Comparison of ENCODE assay signal across 7 mouse cellular contexts in the genomic region with DNA sequence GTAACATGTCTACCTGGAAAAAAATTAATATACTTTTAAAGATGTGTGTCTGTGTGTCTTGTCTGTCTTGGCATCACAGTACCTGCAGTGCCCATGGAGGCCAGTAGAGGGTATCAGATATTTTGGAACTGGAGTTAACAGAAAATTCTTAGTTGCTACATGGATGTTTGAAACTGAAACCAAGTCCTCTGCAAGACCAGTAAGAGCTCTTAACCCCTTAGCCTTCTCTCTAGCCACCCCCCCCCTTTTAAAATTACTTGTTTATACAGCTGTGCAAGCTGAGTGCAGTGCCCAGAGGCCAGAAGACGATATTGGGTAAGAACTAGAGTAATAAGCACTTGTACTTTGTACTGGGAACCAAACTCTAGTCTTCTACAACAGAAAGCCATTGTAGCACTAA. TPM values are rescaled to one million over a fixed set of nuclear protein-coding genes. Genes with fewer than 3 reads are reported as not detected.
DNase-seq lines count a peak whose midpoint lies in the region; ATAC-seq and TF ChIP-seq lines count a peak whose summit lies in the region.

No protein-coding gene starts in this region.

- H3K27ac ChIP-seq in kidney, postnatal 0 days = no peak overlapping the region

- 0 out of 2 replicates have a peak, but pooled peaks cover 4% of the 10 kb centered on the region for H3K4me1 ChIP-seq in kidney, postnatal 0 days (replicated peaks; ENCODE audit: insufficient read depth, low read length)
- H3K4me1 ChIP-seq in lung, adult 2 months (ENCODE audit: control insufficient read depth, insufficient read depth, low read length) = peaks cover 5% of the 10 kb centered on the region

- no peak overlapping the region for H3K4me3 ChIP-seq in kidney, postnatal 0 days (replicated peaks; ENCODE audit: low read depth, low read length)
- H3K4me3 ChIP-seq in lung, adult 2 months (replicated peaks; ENCODE audit: extremely low read depth, low read depth, low read length) = no peak overlapping the region

- peak; percentile 79 for DNase-seq in A20 (ENCODE audit: low read depth, low spot score)
- peak; percentile 52 to 69 for DNase-seq in CD8-positive naive resting alpha-beta T cell, adult 2 months (ENCODE audit: low read depth in 2 of 2, low spot score in 2 of 2)
- peak; percentile 63 for DNase-seq in c-Kit-positive CD71-negative TER-119-negative erythroid progenitor cells, embryonic 14.5 days (ENCODE audit: low read depth)
- peak; percentile 15 to 45 for DNase-seq in frontal cortex, postnatal 36 days (ENCODE audit: low spot score in 2 of 2)
- peak; percentile 80 for DNase-seq in kidney, postnatal 0 days (ENCODE audit: low spot score)
- DNase-seq in lung, adult 2 months = peak; percentile 62
- DNase-seq in right cerebral cortex, postnatal 10 days (ENCODE audit: low spot score in 2 of 2) = peak; percentile 60 to 65

- peak; percentile 67 for TF ChIP-seq CTCF in kidney, postnatal 0 days (IDR thresholded peaks at IDR 0.05; ENCODE audit: low read depth)
- peak; percentile 46 for TF ChIP-seq CTCF in lung, adult 2 months (IDR thresholded peaks at IDR 0.05; ENCODE audit: insufficient read depth, low read length)

- H3K4me2 ChIP-seq in kidney, postnatal 0 days (ENCODE audit: low read length) = no peak overlapping the region

- no peak overlapping the region for H3K9ac ChIP-seq in kidney, postnatal 0 days (ENCODE audit: low read depth, low read length)

- peaks cover 16% of the 10 kb centered on the region; the same call in 1 of the 2 replicates for H3K36me3 ChIP-seq in kidney, postnatal 0 days (ENCODE audit: insufficient read depth, low read length)

- ATAC-seq in kidney, postnatal 0 days (replicated peaks; ENCODE audit: low FRiP score, low read depth) = no peak

- no peaks in the 10 kb centered on the region for H3K27me3 ChIP-seq in kidney, postnatal 0 days (ENCODE audit: insufficient read depth, low read length)

- no peak for TF ChIP-seq POLR2A in lung, adult 2 months (IDR thresholded peaks at IDR 0.05; ENCODE audit: borderline replicate concordance, extremely low read depth, low read depth, low read length)

- whole genome bisulfite sequencing in kidney, postnatal 0 days = 29% methylated on average over 1 of the region's 1 CpGs
- 29% methylated on average over 1 of the region's 1 CpGs for WGBS in lung, adult 2 months

- no peaks in the 10 kb centered on the region for H3K9me3 ChIP-seq in kidney, postnatal 0 days (replicated peaks; ENCODE audit: low read length)

RNA-seq across cellular contexts. Expression of a gene that starts 2.2 kb away (rescaled TPM):
- polyA plus RNA-seq in kidney, postnatal 0 days (2015; fragmentation: Nextera tagmentation; extraction: Ambion mirVana) = 741 and 816 TPM in 2 replicates
- polyA plus RNA-seq in lung, adult 2 months (2012; rRNA removed) = 82.3 and 118 TPM in 2 replicates

RNA-seq across cellular contexts. Expression of a gene that starts 28.1 kb away (rescaled TPM):
- polyA plus RNA-seq in kidney, postnatal 0 days (2015; fragmentation: Nextera tagmentation; extraction: Ambion mirVana) = 11.8 and 12.1 TPM in 2 replicates
- 9.4 and 10.0 TPM in 2 replicates for polyA plus RNA-seq in lung, adult 2 months (2012; rRNA removed)

Comparison
In these comparisons a context has a peak if more than half of its experiments do, and no peak if none do; other contexts are left out.
1. DNase-seq: peak in every context shown above with its lines; median percentile 80 in kidney, postnatal 0 days; 79 in A20; 63 in c-Kit-positive CD71-negative TER-119-negative erythroid progenitor cells, embryonic 14.5 days; 62 in right cerebral cortex, postnatal 10 days; 62 in lung, adult 2 months; 60 in CD8-positive naive resting alpha-beta T cell, adult 2 months; 30 in frontal cortex, postnatal 36 days.